Mouse (Mus musculus) myocyte (in vitro differentiated cells): ENCODE measurements around the gene Dpy19l2. TPM values are rescaled to one million over a fixed set of nuclear protein-coding genes. Genes with fewer than 3 reads are reported as not detected.

Experiments
- H3K27me3 ChIP-seq: one replicate; pipeline ENCODE4 v1.6.1; 2011; ENCODE audit not compliant: control insufficient read depth, insufficient read depth, insufficient read length
- H3K36me3 ChIP-seq: one replicate; pipeline ENCODE4 v1.6.1; 2011; ENCODE audit not compliant: control insufficient read depth, insufficient read depth
- H3K4me2 ChIP-seq: one replicate; pipeline ENCODE4 v1.6.1; 2011; ENCODE audit warnings: low read depth, control low read depth
- H3K4me3 ChIP-seq: one replicate; pipeline ENCODE4 v1.5.1; 2011; ENCODE audit warnings: mild to moderate bottlenecking, control low read depth, moderate library complexity
- H3K79me2 ChIP-seq: one replicate; pipeline ENCODE4 v1.6.1; 2011; ENCODE audit not compliant: control insufficient read depth, insufficient read depth
- H3ac ChIP-seq: one replicate; pipeline ENCODE4 v1.6.1; 2011; ENCODE audit not compliant: control insufficient read depth, insufficient read length
- CEBPB ChIP-seq: IDR thresholded peaks from 2 replicates; pipeline ENCODE4 v1.6.1; 2011; ENCODE audit warnings: mild to moderate bottlenecking, moderate library complexity; ENCODE audit not compliant: poor library complexity, insufficient read depth, severe bottlenecking
- E2F4 ChIP-seq: IDR thresholded peaks from one replicate; pipeline ENCODE4 v1.6.1; 2011; ENCODE audit warnings: mild to moderate bottlenecking, control low read depth, moderate library complexity; ENCODE audit not compliant: insufficient read depth
- MAX ChIP-seq: IDR thresholded peaks from one replicate; pipeline ENCODE4 v1.6.1; 2011; ENCODE audit warnings: low read depth, mild to moderate bottlenecking, control low read depth
- MYOD1 ChIP-seq, 3 experiments: IDR thresholded peaks; one replicate each; pipeline ENCODE4 v1.6.1; 2011; ENCODE audit warnings: control low read depth in 2 of 3, low read depth in 2 of 3, mild to moderate bottlenecking in 2 of 3, moderate library complexity in 1 of 3; ENCODE audit not compliant: insufficient read length in 2 of 3, control insufficient read depth in 1 of 3
- MYOG ChIP-seq, 3 experiments: IDR thresholded peaks; one replicate each; pipeline ENCODE4 v1.6.1; 2011; ENCODE audit warnings: control low read depth in 2 of 3, low read depth in 2 of 3, mild to moderate bottlenecking in 2 of 3; ENCODE audit not compliant: insufficient read length in 2 of 3, control insufficient read depth in 1 of 3, insufficient read depth in 1 of 3
- POLR2A ChIP-seq: IDR thresholded peaks from one replicate; pipeline ENCODE4 v1.6.1; 2011; ENCODE audit warnings: low read depth, mild to moderate bottlenecking, control low read depth, moderate library complexity; ENCODE audit not compliant: insufficient read length
- POLR2AphosphoS2 ChIP-seq: IDR thresholded peaks from one replicate; pipeline ENCODE4 v1.6.1; 2011; ENCODE audit warnings: low read depth, control low read depth; ENCODE audit not compliant: insufficient read length
- REST ChIP-seq: IDR thresholded peaks from one replicate; pipeline ENCODE4 v1.6.1; 2011; ENCODE audit warnings: mild to moderate bottlenecking, control low read depth, moderate library complexity; ENCODE audit not compliant: insufficient read depth, insufficient read length
- SRF ChIP-seq: IDR thresholded peaks from one replicate; pipeline ENCODE4 v1.6.1; 2011; ENCODE audit warnings: low read depth; ENCODE audit not compliant: control insufficient read depth, insufficient read length
- TCF12 ChIP-seq: IDR thresholded peaks from one replicate; pipeline ENCODE4 v1.6.1; 2011; ENCODE audit warnings: mild to moderate bottlenecking, control low read depth; ENCODE audit not compliant: poor library complexity, insufficient read depth, severe bottlenecking
- TCF3 ChIP-seq: IDR thresholded peaks from one replicate; pipeline ENCODE4 v1.6.1; 2011; ENCODE audit warnings: low read depth, control low read depth; ENCODE audit not compliant: insufficient read length
- USF1 ChIP-seq: IDR thresholded peaks from one replicate; pipeline ENCODE4 v1.6.1; 2011; ENCODE audit warnings: low read depth, mild to moderate bottlenecking, control low read depth, moderate library complexity
- polyA plus RNA-seq: library from polyadenylated mRNA; unstranded; fragments of >200 nt; fragmentation: generic; extraction: Trizol; gene quantifications from one replicate; pipeline ENCODE4 v1.2.1, GENCODE M21; 2012; ENCODE audit warnings: missing spikeins

Dpy19l2 gene
- polyA plus RNA-seq, 1 experiment = not detected

DNA sequence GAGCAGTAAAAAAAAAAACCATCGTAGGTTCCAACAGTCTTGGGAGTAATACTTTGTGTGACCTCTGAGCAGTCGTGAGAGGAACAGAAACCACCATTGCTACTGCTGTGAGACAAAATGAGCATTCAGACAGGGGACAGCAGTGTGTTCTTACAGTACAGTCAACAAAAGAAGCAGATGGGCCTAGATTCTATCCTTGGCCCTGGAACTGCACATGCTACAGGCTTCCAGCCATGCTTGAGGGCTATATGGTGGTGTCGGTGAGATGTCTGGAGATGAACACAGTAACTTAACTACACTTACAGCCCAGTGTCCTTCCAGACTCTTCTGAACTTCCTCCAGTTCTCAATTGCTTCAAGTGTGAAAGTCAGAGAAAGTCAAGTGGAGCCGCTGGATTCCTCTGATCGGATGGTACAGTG lies 184.0 kb downstream of the Dpy19l2 start:
- Histone ChIP-seq H3K4me3 (no peak overlapping the region), H3K79me2 (no peaks in the 10 kb centered on the region), H3K4me2 (peak overlapping the region; percentile 0), H3K27me3 (no peaks in the 10 kb centered on the region), H3ac (no peak overlapping the region), H3K36me3 (no peaks in the 10 kb centered on the region)
- no peak for TF ChIP-seq POLR2AphosphoS2
- TF ChIP-seq E2F4 = no peak
- TF ChIP-seq TCF12 = no peak
- no peak for TF ChIP-seq MYOD1 (IDR thresholded peaks at IDR 0.05; ENCODE audit: control insufficient read depth in 1 of 3, insufficient read length in 2 of 3, low read depth in 2 of 3)
- no peak for TF ChIP-seq CEBPB
- TF ChIP-seq REST = no peak
- no peak for TF ChIP-seq MYOG (IDR thresholded peaks at IDR 0.05; ENCODE audit: control insufficient read depth in 1 of 3, insufficient read depth in 1 of 3, insufficient read length in 2 of 3, low read depth in 2 of 3)
- TF ChIP-seq USF1 = no peak
- TF ChIP-seq MAX = no peak
- TF ChIP-seq SRF = no peak
- TF ChIP-seq TCF3 = no peak
- TF ChIP-seq POLR2A = no peak

DNA sequence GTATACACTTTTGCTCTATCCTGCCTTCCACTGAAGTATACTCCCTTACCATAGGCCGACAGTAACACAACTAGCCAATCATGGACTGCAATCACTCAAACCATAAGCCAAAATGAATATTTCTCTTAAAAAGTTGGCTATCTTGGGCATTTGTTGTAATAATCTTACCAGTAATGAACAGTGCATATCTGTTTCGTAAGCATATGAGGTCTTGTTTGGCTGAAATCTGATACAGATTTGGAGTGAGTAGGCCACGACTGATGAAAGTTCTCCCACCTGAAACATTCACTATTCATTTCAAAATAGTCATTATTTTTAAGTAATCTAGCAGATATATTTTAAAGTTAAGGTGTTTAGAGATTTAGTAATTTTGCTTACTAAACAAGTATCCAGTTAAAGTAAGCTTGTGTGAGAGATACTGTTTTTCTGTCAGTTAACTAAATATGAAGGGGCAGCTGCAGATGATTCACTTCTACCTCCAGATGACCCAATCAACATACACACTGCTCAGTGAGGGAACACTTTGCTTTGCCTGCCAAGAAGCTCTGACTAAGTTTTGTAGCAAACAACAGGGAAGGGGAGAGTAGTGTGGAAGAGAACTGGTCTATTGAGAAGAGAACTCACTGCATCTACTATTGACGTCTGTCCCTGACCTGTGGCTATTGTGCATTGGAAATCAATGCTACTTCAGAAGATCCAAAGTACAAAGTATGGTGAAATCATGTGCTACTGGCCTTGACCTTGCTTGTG lies 184.5 kb downstream of the Dpy19l2 start:
- peak overlapping the region; percentile 0 for H3K4me2 ChIP-seq
- H3K36me3 ChIP-seq = no peaks in the 10 kb centered on the region
- no peaks in the 10 kb centered on the region for H3K79me2 ChIP-seq
- H3ac ChIP-seq = no peak overlapping the region
- H3K27me3 ChIP-seq = no peaks in the 10 kb centered on the region
- no peak overlapping the region for H3K4me3 ChIP-seq
- TF ChIP-seq MAX = no peak
- TF ChIP-seq SRF = no peak
- no peak for TF ChIP-seq POLR2A
- TF ChIP-seq MYOD1 (IDR thresholded peaks at IDR 0.05; ENCODE audit: control insufficient read depth in 1 of 3, insufficient read length in 2 of 3, low read depth in 2 of 3) = peak in 2 of 3 experiments; percentile 18 to 59
- TF ChIP-seq MYOG (IDR thresholded peaks at IDR 0.05; ENCODE audit: control insufficient read depth in 1 of 3, insufficient read depth in 1 of 3, insufficient read length in 2 of 3, low read depth in 2 of 3) = no peak
- no peak for TF ChIP-seq POLR2AphosphoS2
- 0 out of 2 replicates have a peak, but pooled peaks have one; percentile 38 for TF ChIP-seq CEBPB
- no peak for TF ChIP-seq TCF3
- TF ChIP-seq TCF12 = no peak
- TF ChIP-seq REST = no peak
- no peak for TF ChIP-seq USF1
- TF ChIP-seq E2F4 = no peak

DNA sequence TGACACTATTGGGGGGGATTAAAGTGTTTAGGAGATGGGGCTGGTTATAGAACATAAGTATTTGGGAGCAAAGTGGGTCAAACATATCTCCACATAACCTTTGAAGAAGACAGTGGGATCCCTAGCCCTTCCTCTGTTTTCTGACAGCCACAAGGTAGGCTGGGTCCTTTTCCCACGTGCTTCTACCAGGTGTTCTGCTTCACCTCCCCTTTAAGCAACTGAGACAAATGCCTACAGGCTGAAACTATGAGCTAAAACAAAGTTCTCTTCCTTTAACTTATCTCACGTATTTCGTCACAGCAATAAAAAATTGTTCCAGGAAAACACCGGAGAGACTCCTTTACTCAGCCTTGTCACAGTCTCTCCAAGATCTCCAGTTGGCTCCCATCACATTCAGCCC lies 187.2 kb downstream of the Dpy19l2 start:
- H3K79me2 ChIP-seq = no peaks in the 10 kb centered on the region
- no peak overlapping the region for H3K4me3 ChIP-seq
- no peaks in the 10 kb centered on the region for H3K36me3 ChIP-seq
- H3ac ChIP-seq = no peak overlapping the region
- no peaks in the 10 kb centered on the region for H3K27me3 ChIP-seq
- TF ChIP-seq E2F4 (no peak), TCF3 (no peak), REST (no peak), POLR2AphosphoS2 (no peak), CEBPB (no peak)
- no peak overlapping the region for H3K4me2 ChIP-seq

Other genes starting within 250 kb of the Dpy19l2 start
- 17.3 TPM for gene Dpy19l1, start 193.2 kb downstream of the Dpy19l2 start, polyA plus RNA-seq
- gene Cypt4, start 71.1 kb downstream of the Dpy19l2 start, polyA plus RNA-seq = not detected
- gene Tbx20, start 78.0 kb upstream of the Dpy19l2 start, polyA plus RNA-seq = not detected